Mouse (Mus musculus) retina, adult 2 months (tissue): ENCODE data around the gene Rab2b.

Source experiments
- DNase-seq: peaks from one replicate; pipeline ENCODE4 v3.0.0-alpha.2; 2012; ENCODE audit warnings: low read depth, low spot score

The Rab2b gene

DNA sequence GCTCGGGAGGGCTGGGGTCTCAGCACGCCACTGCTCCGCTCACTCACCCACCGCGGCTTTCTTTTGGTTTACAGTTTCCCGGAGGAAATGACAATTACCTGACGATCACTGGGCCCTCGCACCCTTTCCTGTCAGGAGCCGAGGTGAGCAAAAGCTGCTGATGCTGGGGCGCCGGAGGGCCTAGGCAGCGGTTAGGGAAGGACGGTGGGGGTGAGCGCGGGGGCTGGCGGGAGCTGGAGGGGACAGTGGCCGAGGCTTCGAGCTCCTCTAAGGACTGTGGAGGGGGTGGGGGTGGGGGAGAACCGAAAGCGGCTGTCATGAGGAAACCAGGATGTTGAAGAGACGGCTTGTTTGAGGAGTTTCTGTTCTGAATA lies 389 bp upstream of the Rab2b start:
- DNase-seq = no peak

- DNase-seq = no peak
These were observed 2.1 kb downstream of the Rab2b start for GRCm38 (mm10) chr14:52277210-52277609.

DNA sequence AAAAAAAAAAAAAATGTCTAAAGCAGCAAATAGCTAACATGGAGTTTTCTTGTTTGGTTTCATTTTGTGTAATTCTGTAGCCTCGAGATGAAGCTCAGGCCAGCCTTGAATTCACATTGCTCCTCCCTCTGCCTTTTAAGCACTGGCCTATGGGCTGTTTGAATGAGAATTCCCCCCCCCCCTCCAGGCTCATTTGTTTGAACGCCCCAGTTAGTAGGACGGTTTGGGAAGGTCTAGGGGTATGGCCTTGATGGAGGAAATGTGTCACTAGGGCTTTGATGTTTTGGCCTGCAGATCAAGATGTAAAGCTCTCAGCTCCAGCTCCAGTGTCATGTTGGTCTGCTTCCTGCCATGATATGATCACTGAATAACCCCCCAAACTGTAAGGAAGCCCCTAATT lies 6.6 kb downstream of the Rab2b start:
- no peak for DNase-seq

DNA sequence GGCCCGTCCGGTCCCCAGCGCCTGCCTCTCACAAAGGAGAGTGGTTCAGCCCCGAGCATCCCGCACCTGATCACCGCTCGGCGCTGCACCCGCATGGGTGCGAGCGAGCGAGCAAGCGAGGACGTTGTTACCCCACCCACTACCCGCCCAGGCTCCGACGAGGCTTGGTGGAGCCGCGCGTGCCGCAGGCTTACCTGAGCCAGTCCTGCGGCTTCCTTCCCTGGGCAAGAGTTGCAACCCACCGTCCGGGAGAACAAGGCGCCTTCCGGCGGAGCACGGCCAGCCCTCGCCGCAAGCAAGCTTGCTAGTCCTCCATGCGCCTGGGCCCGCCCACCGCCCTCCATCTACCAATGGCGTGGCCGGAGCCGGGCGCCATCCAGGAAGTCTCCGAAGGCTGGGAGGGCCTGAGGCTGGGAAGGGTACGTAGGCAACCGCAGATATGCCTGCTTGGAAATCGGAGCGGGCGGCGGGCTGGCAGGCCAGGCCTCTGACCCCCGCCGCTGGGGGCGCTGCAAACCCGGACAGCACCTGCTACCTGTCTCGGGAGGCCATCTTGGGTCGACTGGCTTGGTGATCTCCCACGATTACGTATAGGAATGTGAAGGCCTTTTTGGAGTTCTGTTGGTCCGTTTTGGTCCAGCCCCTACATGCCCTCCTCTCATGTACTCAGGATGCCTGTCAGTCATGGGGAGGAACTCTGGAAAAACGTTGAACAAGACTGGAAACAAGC lies 21.7 kb downstream of the Rab2b start, which contains the start of gene Chd8:
Chd8 (minus strand) TSS at position 297 of the 730 bp plus-strand sequence.
- peak; percentile 93 for DNase-seq

DNA sequence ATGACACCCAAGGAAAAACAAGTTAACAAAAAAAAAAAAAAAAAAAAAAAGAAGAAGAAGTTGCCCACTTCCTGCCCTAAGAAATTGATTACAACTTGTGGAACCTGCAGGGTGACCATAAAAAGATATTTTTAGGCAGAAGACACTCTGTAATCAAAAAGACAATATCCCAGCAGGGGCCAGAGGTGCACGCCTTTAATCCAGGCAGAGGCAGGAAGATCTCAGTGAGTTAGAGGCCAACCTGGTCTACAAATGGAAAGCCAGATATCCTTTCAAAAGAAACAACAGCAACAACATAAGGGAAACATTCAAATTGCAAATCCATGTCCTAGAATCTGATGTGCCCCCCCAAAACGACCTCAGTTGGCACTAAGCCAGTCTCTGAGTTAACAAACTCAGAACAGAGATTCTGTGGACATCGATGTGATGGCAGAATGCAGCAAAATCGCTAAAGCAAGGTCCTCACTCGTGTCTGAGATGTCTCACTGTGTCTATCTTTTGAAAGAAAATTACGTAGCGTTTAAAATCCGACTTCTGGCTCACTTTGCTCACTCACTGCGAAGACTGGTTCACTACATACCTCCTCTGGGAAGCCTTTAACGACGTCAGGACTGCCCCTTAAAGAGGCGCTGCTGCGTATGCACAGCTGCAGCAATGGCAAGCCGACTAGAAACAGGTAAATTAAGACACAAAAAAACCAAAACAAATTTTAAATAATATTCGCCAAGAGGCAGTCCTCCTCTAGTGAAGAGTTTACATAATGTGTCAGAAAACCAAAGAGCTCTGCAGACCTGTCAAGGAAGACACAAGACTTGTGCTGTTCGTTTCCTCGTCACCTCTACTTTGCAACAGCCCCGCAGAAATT lies 22.8 kb downstream of the Rab2b start:
- no peak for DNase-seq

- DNase-seq = no peak
These were observed 33.2 kb downstream of the Rab2b start for GRCm38 (mm10) chr14:52246129-52246528.

DNA sequence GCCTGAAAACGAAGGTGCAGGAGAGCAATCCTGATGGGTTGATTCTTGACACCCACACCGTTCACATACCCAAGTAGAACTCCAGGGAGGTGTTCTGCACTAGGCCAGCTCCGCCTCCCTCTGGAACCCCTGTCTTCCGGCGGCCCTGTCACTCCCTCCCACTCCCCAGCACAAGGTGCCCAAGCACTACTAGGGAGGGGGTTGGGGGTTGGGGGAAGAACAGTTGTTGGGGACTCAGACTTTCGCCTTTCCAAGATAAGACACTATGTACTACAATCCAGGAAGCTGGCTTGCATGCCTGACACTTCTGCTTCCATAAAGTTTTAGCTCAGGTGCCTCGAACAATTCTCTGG lies 34.7 kb downstream of the Rab2b start:
- no peak for DNase-seq

DNA sequence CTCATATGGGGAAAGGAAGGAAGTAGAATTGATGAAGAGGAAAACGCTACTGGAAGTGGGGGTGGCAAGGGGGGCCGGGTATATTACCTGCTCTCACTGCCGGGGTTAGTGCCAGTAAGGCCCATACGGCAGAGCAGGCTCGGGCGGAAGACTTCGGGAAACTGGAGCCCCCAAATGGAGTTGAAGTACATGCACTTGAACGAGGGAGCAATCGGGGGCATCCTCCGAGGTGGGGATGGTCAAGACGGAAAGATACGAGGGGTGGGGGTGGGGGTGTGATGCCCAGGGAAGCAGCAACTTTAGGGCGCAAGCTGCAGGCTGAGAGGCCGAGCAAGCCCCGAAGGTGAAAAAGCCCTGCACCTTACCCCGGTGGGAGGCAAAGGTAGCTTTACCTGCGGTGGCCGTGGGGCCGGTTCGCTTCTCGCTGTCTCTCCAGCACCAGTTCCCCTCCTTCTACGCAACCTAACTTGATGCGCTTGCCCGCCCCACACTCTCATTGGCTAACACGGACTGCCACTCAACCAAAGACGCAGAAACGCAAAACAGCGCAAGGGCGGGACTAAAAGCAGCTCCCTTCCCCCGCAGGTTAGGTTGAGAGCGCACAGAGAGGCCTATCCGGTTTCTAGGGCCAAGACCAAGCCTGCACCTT lies 35.2 kb downstream of the Rab2b start:
- peak; percentile 100 for DNase-seq

- DNase-seq = no peak
These were observed 43.1 kb downstream of the Rab2b start for GRCm38 (mm10) chr14:52236216-52236615.

DNA sequence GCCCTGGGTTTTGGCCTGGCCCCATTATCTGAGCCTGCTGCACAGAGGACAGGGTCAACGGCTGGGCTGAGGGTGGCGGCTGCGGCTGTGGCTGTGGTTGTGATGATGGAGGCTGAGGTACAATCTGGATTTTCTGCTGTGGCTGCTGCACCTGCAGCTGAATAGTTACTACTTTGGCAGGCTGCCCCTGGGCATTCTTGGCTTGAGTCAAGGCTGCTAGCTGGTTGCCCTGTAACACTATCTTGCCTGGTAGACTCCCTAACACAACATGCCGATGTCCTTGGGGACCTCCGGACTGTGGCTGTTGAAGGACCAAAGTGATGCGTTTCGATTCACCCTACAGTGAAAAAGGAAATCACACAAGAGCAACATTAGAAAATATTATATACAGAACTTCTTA lies 44.2 kb downstream of the Rab2b start:
- DNase-seq = no peak

DNA sequence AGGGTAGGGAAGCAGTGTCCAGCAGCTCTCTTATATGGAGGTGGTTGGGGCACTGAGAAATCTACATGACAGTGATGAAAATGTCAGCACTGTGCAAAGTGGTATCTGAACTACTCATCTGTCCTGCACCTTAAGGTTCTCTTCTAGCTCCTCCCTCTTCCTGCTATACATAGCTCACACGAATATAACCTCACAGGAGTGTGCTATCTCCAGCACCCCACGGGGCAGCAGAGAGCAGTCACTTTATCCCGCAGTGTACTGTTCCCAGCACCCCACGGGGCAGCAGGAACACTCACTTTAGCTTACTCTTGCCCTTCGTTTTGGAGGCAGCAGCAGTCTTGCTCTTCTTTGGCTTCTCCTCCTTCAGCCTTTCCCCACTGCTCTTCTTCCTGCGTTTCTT lies 47.1 kb downstream of the Rab2b start:
- DNase-seq = no peak

DNA sequence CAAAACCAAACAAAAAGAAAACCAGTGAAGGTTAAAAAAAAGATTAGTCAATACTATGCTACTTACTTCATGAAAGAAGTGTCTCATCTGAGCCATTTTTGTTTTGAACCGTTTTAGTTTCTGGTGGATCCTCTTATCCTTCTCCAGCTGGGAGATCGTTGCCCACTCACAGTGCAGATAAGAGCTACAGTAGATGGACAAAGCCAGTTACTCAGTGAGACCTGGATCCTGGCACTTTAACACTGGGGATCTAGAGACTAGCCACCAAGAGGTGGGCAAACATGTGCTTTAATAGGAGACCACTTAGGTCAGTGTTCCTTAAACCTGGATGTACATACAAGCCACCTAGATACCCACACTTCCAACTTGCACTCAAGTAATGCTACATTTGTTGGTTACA lies 53.4 kb downstream of the Rab2b start:
- DNase-seq = no peak

GRCm38 (mm10) chr14:52217261-52217660 lies 62.1 kb downstream of the Rab2b start:
- DNase-seq = no peak
